Mouse (Mus musculus): ENCODE measurements around the gene Nox3.

DNA sequence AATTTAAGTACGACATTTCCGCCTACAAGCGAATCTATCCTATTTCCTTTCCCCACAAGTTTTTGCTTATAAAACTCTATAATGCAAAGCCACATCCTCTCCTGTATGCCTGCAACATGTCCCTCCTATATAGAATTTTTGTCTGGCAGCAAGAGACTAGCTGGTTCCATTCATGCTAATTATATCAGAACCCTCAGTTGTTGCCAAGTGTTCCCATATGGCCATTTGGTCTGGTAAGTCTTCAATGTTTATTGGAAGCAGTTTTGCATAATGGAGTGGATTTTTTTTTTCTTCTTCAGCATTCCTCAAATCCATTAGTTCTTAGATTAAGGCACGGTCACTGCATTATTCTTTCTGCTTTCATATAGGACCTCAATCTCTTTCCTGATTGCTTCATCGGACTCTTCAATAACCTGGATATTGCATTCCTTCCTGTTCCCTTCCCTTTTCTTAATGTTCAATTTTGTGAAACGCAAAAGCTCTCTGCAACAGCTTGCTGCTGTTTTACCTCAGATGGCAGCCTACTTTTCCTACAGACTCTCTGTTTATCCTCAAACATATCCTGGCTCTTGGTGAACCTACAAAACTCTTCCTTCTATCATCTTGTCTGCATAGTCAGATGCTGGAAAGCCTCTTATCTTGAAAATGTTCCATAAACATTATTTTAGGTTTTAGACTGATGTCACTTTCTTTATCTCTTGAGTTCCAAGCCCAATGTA lies 92.9 kb downstream of the Nox3 start:
- no peak for TF ChIP-seq CTCF (conservative IDR thresholded peaks at IDR 0.05 in 1 of 2, IDR thresholded peaks at IDR 0.05 in 1 of 2; ENCODE audit: low read depth in 2 of 2, low read length in 2 of 2)
- no peak for TF ChIP-seq UBTF (IDR thresholded peaks at IDR 0.05; ENCODE audit: low read depth, low read length)
